Mouse (Mus musculus) gastrocnemius, adult 8-10 months (tissue): Measurements from ENCODE around the gene Chst7. TPM values are rescaled to one million over a fixed set of nuclear protein-coding genes. Genes with fewer than 3 reads are reported as not detected.

ENCODE experiments used
- DNase-seq, 2 experiments: peaks; one replicate each; pipeline ENCODE4 v3.0.0; 2022; ENCODE audit warnings: low spot score in 2 of 2
- total RNA-seq, 4 experiments: library from RNA; stranded (reverse); gene quantifications; 2 replicates each; pipeline ENCODE4 v1.2.4; 2022

Chst7 gene
- total RNA-seq: 1 to 10 TPM in 3 of 4 experiments, under 1 TPM in 1; 0.51 to 1.3 (median 1.2) TPM

DNA sequence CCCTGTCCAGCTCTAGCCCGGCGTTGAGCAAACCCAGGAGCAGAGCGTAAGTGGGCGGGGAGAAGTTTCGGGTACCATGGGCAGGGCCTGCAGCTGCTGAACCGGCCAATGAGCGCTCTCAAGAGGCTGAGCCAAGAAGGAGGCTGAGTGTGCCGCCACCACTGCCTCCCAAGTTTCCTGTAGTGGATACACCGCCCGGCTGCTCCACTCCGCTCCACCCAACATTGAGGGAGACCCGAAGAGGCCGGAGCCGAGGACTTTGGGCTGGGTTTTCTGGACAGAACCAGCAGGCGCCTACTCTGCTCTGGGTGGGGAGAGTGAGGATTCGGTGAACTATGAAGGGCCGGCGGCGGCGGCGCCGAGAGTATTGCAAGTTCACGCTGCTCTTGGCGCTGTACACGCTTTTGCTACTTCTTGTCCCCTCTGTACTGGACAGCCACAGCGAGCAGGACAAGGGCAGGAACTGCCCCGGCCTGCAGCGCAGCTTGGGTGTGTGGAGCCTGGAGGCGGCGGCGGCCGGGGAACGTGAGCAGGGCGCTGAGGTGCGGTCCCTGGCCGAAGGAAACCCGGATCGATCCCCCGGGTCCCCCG is at the start of gene Chst7:
TSS of gene Chst7 (plus strand) at position 180 of the 591 bp plus-strand sequence.
- DNase-seq: peak; percentile 42 to 45

DNA sequence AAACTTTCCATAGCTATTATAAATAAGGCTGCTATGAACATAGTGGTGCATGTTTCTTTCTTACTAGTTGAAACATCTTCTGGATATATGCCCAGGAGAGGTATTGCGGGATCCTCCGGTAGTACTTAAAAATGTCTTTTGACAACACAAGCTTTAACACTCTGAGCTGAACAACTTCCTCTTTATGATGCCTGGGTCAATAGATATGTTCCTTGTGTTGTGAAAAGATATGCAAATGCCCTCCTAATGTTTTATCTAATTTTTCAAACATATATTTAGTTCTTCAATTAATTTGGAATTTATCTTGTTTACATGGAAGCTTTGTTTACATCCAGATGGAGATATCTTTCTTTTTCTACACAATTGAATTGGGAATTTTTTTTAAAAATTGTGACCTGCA is 47.1 kb upstream of the Chst7 start:
- DNase-seq: no peak

DNA sequence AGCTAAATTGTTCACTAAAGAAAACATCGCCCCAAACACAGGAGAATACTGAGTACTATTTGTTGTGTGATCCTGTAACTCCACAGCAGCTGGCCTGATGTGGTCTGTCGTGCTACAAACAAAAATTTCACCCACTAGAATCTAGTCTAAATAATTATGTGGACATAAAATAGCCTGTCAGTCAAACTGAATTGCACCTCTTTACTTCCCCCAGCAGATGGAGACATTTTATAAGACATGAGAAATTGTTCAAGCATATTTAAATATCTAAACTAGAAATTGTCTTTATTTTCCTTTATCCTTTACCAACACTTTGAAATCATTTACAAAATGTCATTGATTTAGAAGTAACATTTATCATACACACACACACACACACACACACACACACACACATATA is 38.4 kb upstream of the Chst7 start:
- no peak for DNase-seq

DNA sequence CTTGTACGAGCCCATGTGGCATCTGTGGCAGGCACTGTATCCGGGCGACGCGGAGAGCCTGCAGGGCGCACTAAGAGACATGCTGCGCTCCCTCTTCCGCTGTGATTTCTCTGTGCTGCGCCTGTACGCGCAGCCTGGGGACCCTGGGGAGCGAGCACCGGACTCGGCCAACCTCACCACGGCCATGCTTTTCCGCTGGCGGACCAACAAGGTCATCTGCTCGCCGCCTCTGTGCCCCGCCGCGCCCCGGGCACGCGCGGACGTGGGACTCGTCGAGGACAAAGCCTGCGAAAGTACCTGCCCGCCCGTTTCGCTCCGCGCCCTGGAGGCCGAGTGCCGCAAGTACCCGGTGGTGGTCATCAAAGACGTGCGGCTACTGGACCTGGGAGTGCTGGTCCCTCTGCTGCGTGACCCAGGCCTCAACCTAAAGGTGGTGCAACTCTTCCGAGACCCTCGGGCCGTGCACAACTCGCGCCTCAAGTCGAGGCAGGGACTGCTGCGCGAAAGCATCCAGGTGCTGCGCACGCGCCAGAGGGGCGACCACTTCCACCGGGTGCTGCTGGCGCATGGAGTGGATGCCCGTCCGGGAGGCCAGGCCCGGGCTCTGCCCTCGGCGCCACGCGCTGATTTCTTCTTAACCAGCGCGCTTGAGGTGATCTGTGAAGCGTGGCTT is 872 bp downstream of the Chst7 start:
- DNase-seq: no peak

DNA sequence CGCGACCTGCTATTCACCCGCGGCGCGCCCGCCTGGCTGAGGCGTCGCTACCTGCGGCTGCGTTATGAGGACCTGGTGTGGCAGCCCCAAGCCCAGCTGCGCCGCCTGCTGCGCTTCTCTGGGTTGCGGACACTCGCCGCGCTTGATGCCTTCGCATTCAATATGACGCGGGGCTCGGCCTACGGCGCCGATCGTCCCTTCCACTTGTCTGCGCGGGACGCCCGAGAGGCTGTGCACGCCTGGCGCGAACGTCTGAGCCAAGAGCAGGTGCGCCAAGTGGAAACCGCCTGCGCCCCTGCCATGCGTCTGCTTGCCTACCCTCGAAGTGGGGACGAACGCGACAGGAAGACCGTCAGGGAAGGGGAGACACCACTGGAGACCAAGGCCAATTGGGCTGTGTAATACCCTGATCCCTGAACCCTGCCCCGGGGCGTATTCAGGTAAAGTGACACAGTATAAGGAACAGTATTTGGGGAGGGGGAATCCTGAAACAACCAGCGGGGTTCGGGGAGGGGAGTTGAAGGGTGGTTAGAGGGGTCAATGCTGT is 1.5 kb downstream of the Chst7 start:
- DNase-seq: no peak

DNA sequence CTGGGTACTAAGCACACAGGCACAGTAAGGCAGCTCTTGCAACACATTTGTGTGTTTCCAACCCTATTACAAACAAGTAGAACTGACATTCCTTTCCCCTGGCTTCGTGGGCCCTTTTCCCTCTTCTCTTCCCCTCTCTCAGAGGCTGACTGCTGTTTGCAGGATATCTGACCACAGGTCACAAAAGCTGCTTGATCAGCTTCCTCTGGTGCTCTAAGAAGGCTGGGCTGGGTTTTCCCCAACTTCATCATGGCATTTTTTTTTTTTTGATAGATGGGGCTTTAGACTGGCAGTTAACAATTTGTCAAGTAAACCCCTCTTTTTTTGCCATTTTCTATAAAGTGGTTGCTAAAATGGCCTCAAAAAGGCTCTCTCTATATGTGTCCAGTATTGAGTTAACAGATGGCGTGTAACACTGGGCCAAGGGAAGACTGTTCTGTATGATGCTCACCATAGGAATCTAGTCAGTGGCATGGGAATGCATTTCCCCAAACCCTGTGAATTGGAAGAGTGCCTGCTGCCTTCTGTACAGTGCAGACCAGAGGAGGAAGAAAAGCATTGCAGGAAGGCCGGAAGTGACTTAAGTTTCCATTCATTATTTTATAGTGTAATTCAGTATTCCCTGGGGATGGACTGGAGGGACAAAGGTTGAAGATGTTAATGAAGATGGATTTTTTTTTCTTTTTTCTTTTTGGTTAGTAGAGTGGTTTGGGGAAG is 2.6 kb downstream of the Chst7 start:
- DNase-seq: no peak

DNA sequence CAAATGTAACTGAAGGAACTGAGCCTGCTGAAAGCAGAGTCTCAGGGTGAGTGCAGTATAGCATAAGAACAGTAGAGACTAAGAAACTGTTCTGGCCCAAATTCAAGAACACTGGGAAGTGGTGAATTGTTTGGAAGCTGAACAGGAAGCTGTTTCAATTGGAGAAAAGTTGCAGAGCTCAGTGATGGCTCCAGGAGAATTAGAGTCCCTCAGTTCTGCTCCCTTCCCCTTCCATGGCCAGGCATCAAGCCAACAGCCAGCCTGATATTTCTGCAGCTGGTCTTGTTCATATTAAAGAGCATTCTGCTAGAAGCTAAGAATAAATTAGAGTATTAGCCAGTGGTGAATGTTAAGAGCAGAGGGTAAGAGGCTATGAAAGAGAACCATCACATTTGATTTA is 7.3 kb downstream of the Chst7 start:
- no peak for DNase-seq

DNA sequence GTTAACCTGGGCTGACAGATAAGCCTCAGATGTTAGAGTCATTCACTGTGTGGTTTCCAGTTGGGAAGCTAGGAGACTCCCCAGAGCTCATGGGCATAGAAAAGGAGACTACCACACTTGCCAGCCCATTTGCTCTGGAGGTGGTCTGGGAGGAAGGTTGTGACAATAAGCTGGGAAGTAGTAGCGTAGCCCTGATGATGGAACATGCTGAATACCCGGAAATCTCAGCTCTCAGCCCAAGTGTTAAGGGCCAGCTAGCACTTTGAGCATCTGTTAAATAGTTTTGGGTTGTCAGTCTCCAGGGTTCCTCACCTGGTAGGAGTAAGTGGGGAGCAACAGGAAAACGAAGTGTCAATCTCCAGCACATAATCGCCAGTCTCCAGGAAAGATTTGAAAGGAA is 10.8 kb downstream of the Chst7 start:
- DNase-seq: no peak

DNA sequence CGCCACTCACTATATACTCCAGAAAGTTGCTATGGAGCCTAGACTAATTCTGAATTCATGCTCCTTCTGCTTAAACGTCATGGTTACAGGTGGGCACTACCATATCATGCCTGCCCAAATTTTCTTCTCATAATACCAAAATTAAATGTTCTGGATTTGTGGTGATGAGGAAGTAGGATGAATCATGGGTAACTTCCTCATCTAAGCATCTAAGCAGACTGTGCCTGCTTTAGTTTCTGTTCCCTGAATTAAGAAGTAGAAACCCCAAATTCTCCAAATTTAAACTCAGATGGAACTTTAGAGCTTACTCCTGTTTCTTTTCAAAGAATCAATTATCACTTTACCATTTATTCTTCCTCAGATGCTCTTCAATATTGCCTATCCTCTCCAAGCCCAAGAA is 58.4 kb downstream of the Chst7 start:
- no peak for DNase-seq

DNA sequence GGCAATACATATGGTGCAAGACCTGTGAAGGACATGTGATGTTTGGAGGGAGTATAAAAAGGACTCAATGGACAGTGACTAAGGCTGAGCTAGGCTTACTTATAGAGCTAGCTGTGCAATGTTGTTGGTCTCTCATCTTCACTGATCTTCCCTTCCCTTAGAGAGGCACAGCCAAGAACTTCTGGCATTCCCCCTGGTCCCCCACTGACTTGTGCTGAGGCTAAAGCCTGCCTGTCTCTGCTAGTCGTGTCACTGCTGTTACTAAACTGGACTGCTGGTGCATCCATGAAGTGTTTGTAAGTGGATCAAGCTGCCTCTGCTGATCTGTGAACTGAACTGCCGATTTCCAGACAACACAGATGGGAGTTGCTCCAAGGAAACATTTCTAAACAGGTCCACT is 66.1 kb downstream of the Chst7 start:
- no peak for DNase-seq

DNA sequence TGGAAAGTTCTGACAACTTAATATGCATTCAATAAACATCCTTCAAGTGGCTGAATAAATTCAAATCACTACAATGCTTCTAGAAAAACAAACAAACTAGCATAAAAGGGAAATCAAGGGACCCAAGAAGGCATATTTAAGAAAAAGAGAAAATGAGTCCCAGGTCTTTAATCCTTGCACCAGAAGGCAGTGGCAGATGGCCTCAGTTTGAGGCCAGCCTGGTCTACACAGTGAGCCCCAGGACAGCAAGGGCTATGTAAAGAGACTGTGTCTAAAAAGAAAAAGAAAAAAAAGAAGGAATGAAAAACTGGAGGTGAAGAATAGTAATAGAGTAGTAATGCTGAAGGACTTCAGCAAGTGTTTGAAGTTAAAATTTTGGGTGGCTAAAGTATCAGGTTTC is 69.6 kb downstream of the Chst7 start:
- no peak for DNase-seq

DNA sequence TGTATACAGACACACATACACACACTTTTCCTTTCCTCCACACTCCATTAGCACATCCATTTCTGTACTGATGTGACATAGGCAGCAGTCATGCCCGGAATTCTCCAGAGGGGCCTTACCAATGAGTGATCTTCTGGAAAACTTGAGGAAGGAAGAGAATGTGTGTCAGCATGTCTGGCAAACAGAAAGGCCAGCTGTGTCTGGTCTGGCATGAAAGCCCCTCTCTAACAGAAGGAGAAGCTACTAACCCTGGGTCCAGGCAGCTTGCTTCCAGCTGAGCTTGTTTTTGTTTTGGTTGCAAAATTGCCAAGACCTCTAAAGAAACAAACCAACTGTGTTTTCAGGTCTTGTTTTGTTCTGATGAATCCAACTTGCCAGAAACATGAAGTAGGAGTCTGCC is 70.1 kb downstream of the Chst7 start:
- DNase-seq: peak in 1 of 2 experiments; percentile 4

Other genes starting within 250 kb of the Chst7 start
- gene Slc9a7, start 232.2 kb downstream of the Chst7 start, total RNA-seq: 10 to 100 TPM in 3 of 4 experiments, 1 to 10 TPM in 1; 6.9 to 10.9 (median 10.7) TPM